Mouse (Mus musculus) stomach, embryonic 15.5 days (tissue): ENCODE results near the gene A830031A19Rik. TPM values are rescaled to one million over a fixed set of nuclear protein-coding genes. Genes with fewer than 3 reads are reported as not detected.

Source experiments
- ATAC-seq: fragments of 200-750 bp; cut with Nextera tagmentation; 2 replicates; pipeline ENCODE4 v1.8.0; 2017; ENCODE audit warnings: low read depth, moderate number of reproducible peaks, moderate TSS enrichment; ENCODE audit not compliant: insufficient read depth, low FRiP score
- H3K27ac ChIP-seq: fragments of 300-500 bp; sonication (generic); 2 replicates; pipeline ENCODE4 v1.5.1; 2015; ENCODE audit warnings: mild to moderate bottlenecking, inconsistent platforms
- H3K27me3 ChIP-seq: fragments of 300-500 bp; sonication (generic); replicated peaks from 2 replicates; pipeline ENCODE4 v1.6.1; 2015; ENCODE audit warnings: inconsistent platforms
- H3K36me3 ChIP-seq: fragments of 300-500 bp; sonication (generic); 2 replicates; pipeline ENCODE4 v1.6.1; 2015; ENCODE audit warnings: inconsistent platforms
- H3K4me1 ChIP-seq: fragments of 300-500 bp; sonication (generic); 2 replicates; pipeline ENCODE4 v1.6.1; 2015; ENCODE audit warnings: inconsistent platforms
- H3K4me2 ChIP-seq: fragments of 300-500 bp; sonication (generic); 2 replicates; pipeline ENCODE4 v1.6.1; 2015; ENCODE audit warnings: mild to moderate bottlenecking, inconsistent platforms
- H3K4me3 ChIP-seq: fragments of 300-500 bp; sonication (generic); replicated peaks from 2 replicates; pipeline ENCODE4 v1.5.1; 2015; ENCODE audit warnings: inconsistent platforms
- H3K9ac ChIP-seq: fragments of 300-500 bp; sonication (generic); 2 replicates; pipeline ENCODE4 v1.6.1; 2015; ENCODE audit warnings: inconsistent platforms
- H3K9me3 ChIP-seq: fragments of 300-500 bp; sonication (generic); 2 replicates; pipeline ENCODE4 v1.6.1; 2016; ENCODE audit warnings: inconsistent platforms
- WGBS: fragments of 180-500 bp; shearing (Covaris S2); methylation state at CpG from one replicate; pipeline ENCODE4 v1.1.7; 2015; 5-methylcytosine and 5-hydroxymethylcytosine counted together
- microRNA-seq: library from miRNA; unstranded; fragments of <30 nt; microRNA quantifications from one replicate; pipeline ENCODE4, GENCODE M21; 2016
- polyA plus RNA-seq: library from polyadenylated mRNA; unstranded; fragments of >200 nt; fragmentation: Nextera tagmentation; extraction: Ambion mirVana; gene quantifications from 2 replicates; pipeline ENCODE4 v1.2.1, GENCODE M21; 2015

A830031A19Rik gene
- polyA plus RNA-seq, 1 experiment from 2014 or later: not detected

DNA sequence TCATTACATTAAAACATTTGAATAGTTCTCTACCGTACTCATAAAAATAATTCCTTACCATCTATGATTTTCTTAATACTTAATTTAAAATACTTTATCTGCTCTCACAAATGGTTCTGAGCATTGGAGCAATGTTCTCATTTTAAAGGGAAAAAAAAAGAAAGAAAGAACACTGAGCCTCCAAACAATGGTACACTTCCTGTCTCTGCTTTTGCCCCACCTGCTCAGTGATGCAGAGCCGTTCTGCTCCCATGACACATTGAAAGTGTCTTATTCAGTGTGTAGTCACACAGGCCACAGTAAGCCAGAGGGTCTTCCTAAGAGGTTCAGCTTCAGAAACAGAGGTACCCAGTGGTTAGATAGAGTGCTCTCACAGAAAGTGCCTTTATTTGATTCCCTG lies 56.1 kb downstream of the A830031A19Rik start:
- 0 out of 2 replicates have a peak, but pooled peaks cover under 1% of the 10 kb centered on the region for H3K4me1 ChIP-seq
- no peaks in the 10 kb centered on the region for H3K27me3 ChIP-seq
- H3K4me2 ChIP-seq: no peak overlapping the region
- ATAC-seq: no peak
- no peaks in the 10 kb centered on the region for H3K9me3 ChIP-seq
- H3K4me3 ChIP-seq: no peak overlapping the region
- H3K36me3 ChIP-seq: no peaks in the 10 kb centered on the region
- no peak overlapping the region for H3K9ac ChIP-seq
- H3K27ac ChIP-seq: no peak overlapping the region
- 74% methylated on average over 2 of the region's 2 CpGs for WGBS

DNA sequence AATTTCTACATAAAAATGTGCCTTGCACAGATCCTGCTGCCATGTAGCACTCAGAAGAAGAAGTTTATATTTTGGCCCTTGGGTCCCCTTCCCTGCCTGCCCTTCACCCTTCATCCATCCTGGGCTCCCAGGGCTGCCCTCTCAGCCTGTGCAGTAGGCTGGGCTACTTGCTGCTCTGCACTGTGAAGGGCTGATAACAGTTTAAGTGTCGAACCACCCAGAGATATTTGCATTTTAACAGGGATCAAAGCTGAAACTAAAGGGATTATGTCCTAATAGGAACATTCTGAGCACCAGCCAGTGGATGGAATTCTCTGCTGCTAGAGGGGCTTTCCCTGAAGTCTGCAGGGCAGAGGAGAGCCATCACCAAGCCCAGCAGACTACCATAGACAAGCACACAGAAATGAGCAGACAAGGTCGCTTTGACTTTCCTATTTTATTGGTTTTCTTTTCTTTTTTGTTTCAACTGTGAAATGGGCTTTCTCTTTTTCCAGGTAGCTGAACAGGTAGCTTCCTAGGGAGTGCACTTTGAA lies 58.1 kb downstream of the A830031A19Rik start:
- WGBS: 33% methylated on average over 2 of the region's 2 CpGs
- Histone ChIP-seq H3K4me2 (no peak overlapping the region), H3K27me3 (no peaks in the 10 kb centered on the region), H3K4me1 (0 out of 2 replicates have a peak, but pooled peaks cover 4% of the 10 kb centered on the region), H3K4me3 (no peak overlapping the region), H3K27ac (no peak overlapping the region), H3K36me3 (no peaks in the 10 kb centered on the region), H3K9ac (no peak overlapping the region), H3K9me3 (no peaks in the 10 kb centered on the region)
- no peak for ATAC-seq

DNA sequence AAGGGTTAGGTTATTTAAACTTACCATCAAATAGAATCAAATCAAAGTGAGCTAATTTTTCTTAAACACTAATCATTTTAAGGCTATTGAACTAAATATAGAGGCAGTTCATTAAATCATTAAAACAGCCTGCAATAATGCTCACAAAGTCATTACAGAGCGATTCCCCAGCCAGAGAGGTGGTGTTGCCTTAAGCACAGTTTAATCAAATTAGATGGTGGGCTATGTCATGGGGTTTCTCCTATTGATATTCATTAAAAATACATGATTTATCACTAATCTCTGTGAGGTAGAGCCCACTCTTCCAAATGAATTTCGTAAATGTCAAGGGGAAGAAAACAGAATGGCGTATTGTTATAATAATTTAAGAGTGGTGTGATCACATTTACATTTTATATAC lies 58.8 kb downstream of the A830031A19Rik start:
- no peak overlapping the region for H3K4me3 ChIP-seq
- 0 out of 2 replicates have a peak, but pooled peaks cover 4% of the 10 kb centered on the region for H3K4me1 ChIP-seq
- no peaks in the 10 kb centered on the region for H3K9me3 ChIP-seq
- 72% methylated on average over 3 of the region's 3 CpGs for whole genome bisulfite sequencing
- H3K27me3 ChIP-seq: no peaks in the 10 kb centered on the region
- no peaks in the 10 kb centered on the region for H3K36me3 ChIP-seq
- H3K27ac ChIP-seq: no peak overlapping the region
- ATAC-seq: no peak
- H3K4me2 ChIP-seq: no peak overlapping the region
- H3K9ac ChIP-seq: no peak overlapping the region

DNA sequence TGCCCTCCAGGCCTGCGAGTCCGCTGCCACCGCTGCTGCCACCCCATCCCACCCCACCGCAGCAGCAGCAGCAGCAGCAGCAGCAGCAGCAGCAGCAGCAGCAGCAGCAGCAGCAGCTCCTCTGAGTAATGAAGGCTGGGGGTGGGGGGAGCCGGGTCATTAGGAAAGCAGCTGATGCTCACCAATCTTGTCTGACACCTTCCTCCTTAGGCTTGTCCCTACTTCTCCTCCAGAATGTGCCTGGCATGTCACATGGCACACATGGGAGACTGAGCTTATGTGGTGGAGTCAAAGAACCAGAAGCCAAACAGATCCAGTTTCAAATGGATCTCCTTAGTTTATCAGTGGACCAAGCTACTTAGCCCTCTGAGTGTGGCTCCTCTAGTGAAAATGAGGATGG lies 60.2 kb downstream of the A830031A19Rik start:
- H3K27me3 ChIP-seq: no peaks in the 10 kb centered on the region
- no peak for ATAC-seq

DNA sequence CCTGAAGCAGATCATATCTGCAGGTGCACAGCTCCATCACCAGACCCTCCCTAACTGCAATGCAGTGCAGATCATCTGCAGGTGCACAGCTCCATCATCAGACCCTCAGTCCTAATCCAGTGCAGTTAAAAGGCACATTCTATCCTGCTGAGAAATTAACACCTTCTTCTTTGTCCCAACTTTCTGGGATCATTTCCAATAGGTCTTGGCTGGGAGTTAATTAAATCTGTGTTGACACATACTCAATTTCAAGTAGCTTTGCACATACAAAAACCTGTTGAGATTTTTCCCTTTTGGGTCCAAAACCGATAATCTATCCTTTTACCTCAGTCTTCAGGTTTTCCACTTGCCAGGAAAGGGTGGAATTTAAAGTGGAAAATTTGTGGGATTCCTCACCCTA lies 62.6 kb downstream of the A830031A19Rik start:
- no peak overlapping the region for H3K4me2 ChIP-seq
- 78% methylated on average over 1 of the region's 1 CpGs for WGBS
- H3K27ac ChIP-seq: no peak overlapping the region

More for the DNA sequence above, 60.2 kb downstream of the A830031A19Rik start:
- Histone ChIP-seq H3K4me1 (0 out of 2 replicates have a peak, but pooled peaks cover 4% of the 10 kb centered on the region), H3K9me3 (no peaks in the 10 kb centered on the region), H3K36me3 (no peaks in the 10 kb centered on the region), H3K4me3 (no peak overlapping the region), H3K27ac (no peak overlapping the region), H3K4me2 (no peak overlapping the region), H3K9ac (no peak overlapping the region)
- 56% methylated on average over 5 of the region's 5 CpGs for WGBS

DNA sequence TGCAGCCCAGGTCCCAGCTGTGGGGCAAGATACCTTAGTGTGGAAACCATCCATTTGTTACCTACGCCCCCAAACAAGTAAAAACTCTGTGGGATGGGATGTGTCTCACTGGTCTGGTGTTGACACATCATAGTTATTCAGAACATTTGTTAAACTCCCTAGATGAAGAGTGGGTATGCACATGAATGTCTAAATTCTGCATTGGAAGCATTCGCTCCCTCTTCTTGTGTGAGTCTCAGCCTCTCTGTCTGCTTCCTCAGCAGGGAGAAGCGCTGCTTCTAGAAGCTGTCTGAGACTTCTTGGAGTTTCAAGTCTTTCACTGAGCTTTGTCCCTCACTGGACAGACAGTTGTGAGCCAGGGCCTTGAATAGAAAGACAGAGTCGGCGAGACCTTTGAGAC lies 65.9 kb downstream of the A830031A19Rik start:
- no peak overlapping the region for H3K4me2 ChIP-seq
- 0 out of 2 replicates have a peak, but pooled peaks cover 4% of the 10 kb centered on the region for H3K4me1 ChIP-seq
- no peak overlapping the region for H3K9ac ChIP-seq
- H3K9me3 ChIP-seq: no peaks in the 10 kb centered on the region
- no peak overlapping the region for H3K4me3 ChIP-seq
- H3K36me3 ChIP-seq: no peaks in the 10 kb centered on the region
- 85% methylated on average over 5 of the region's 5 CpGs for WGBS
- ATAC-seq: no peak
- H3K27me3 ChIP-seq: no peaks in the 10 kb centered on the region
- no peak overlapping the region for H3K27ac ChIP-seq

More for the DNA sequence above, 62.6 kb downstream of the A830031A19Rik start:
- no peak overlapping the region for H3K4me3 ChIP-seq
- H3K36me3 ChIP-seq: no peaks in the 10 kb centered on the region
- no peak overlapping the region for H3K9ac ChIP-seq
- 0 out of 2 replicates have a peak, but pooled peaks cover 4% of the 10 kb centered on the region for H3K4me1 ChIP-seq
- no peak for ATAC-seq
- H3K27me3 ChIP-seq: no peaks in the 10 kb centered on the region
- H3K9me3 ChIP-seq: no peaks in the 10 kb centered on the region

DNA sequence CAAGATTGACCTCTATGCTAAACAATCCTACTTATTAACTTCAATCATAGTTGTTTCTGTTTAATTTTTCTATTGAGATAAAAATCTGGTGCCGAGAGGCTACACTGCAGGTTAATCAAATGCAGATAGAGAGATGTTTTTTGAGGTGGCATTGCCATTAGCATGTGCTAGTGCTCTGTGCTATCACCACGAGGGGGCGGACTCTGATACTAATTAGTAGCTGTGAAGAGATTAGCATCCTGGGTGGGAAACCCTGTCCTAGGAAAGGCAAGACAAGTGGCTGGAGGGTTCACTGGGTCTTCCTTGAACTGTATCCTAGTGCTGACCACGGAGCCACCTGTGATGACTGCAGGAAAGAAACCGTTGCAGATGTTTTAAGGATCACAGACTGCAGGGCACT lies 66.6 kb downstream of the A830031A19Rik start:
- Histone ChIP-seq H3K9ac (no peak overlapping the region), H3K27me3 (no peaks in the 10 kb centered on the region)
- WGBS: 35% methylated on average over 5 of the region's 5 CpGs

DNA sequence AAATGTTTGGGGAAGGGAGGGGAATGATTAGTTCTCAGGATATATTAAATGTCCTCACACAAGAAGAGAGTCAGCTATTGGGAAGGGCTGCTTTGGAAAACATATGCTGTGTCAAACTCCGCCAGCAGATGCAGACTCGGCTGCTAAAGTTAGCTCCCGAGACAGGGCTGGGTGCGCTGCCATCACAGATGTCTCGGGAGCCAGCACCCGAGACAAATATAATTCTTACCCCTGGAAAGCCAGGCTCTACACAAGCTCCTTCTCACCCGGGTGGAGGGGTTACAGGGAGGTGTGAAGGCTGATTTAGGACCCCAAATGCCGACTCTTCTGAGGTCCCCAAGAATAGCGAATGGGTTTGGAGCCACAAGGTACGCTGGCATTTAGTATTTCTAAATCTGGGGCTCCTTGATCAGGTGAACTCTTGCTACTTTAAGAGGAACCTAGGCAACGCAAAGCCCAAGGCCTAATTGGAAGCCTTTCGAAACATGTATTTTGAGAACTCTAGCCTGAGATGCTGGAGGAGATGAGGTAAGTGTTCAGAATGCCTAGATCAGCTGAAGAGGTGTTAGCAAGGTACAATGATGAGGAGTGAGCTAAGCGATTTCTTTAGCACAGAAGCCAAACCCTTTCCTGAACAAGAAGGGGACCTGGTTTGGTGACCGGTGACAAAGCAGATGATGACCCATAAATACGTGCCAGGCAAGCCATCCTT lies 69.3 kb downstream of the A830031A19Rik start:
- H3K4me1 ChIP-seq: no peaks in the 10 kb centered on the region
- H3K36me3 ChIP-seq: no peaks in the 10 kb centered on the region
- no peak overlapping the region for H3K27ac ChIP-seq
- WGBS: 80% methylated on average over 15 of the region's 15 CpGs
- H3K9ac ChIP-seq: no peak overlapping the region
- H3K4me3 ChIP-seq: no peak overlapping the region
- no peaks in the 10 kb centered on the region for H3K27me3 ChIP-seq
- ATAC-seq: no peak
- H3K4me2 ChIP-seq: no peak overlapping the region
- no peaks in the 10 kb centered on the region for H3K9me3 ChIP-seq

More for the DNA sequence above, 66.6 kb downstream of the A830031A19Rik start:
- Histone ChIP-seq H3K4me1 (no peaks in the 10 kb centered on the region), H3K9me3 (no peaks in the 10 kb centered on the region), H3K36me3 (no peaks in the 10 kb centered on the region), H3K4me3 (no peak overlapping the region), H3K4me2 (no peak overlapping the region), H3K27ac (no peak overlapping the region)
- no peak for ATAC-seq

DNA sequence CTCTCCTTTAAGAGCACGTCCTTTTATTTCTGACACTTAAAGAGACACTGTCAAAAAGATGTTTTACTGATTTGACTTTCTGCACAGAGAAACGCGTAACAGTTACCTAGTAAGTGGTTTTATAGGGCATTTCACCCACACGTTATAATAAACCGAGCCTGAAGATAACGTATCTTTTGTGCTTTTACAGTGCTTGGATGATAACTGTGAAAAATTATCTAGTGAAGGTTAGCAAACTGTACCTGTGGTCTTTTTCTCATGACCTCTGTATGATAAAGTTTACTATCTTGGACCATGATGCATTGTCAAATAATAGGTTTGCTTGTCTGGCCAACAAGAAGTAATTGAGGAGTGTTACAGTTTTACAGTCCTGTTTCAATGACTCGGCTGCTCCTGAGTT lies 74.2 kb downstream of the A830031A19Rik start:
- Histone ChIP-seq H3K36me3 (no peaks in the 10 kb centered on the region), H3K4me2 (no peak overlapping the region), H3K4me3 (no peak overlapping the region), H3K9ac (no peak overlapping the region), H3K4me1 (no peaks in the 10 kb centered on the region), H3K9me3 (no peaks in the 10 kb centered on the region), H3K27me3 (no peaks in the 10 kb centered on the region), H3K27ac (no peak overlapping the region)
- 66% methylated on average over 7 of the region's 7 CpGs for WGBS
- no peak for ATAC-seq

Small RNA genes lying within 50 kb of the gene (microRNA-seq; reads per million reads assigned to microRNA genes)
- gene Gm44381: not detected

Other genes starting within 250 kb of the A830031A19Rik start
- 11.3 and 12.7 TPM in 2 replicates for gene Papolg, start 179.8 kb downstream of the A830031A19Rik start, polyA plus RNA-seq
- gene Bcl11a, start 3.0 kb upstream of the A830031A19Rik start, polyA plus RNA-seq: 24.5 and 25.1 TPM in 2 replicates